Mouse (Mus musculus) liver, embryonic 12.5 days (tissue): Measurements from ENCODE around the gene Gm8439. TPM values are rescaled to one million over a fixed set of nuclear protein-coding genes. Genes with fewer than 3 reads are reported as not detected.

Experiments
- ATAC-seq: fragments of 200-750 bp; cut with Nextera tagmentation; 2 replicates; pipeline ENCODE4 v1.8.0; 2017; ENCODE audit warnings: moderate number of reproducible peaks, mild to moderate bottlenecking, moderate library complexity
- H3K27ac ChIP-seq: fragments of 300-500 bp; sonication (generic); 2 replicates; pipeline ENCODE4 v1.5.1; 2016; ENCODE audit warnings: mild to moderate bottlenecking
- H3K27me3 ChIP-seq: fragments of 300-500 bp; sonication (generic); replicated peaks from 2 replicates; pipeline ENCODE4 v1.6.1; 2016; ENCODE audit warnings: mild to moderate bottlenecking, moderate library complexity
- H3K36me3 ChIP-seq: fragments of 300-500 bp; sonication (generic); 2 replicates; pipeline ENCODE4 v1.6.1; 2016; ENCODE audit warnings: mild to moderate bottlenecking, moderate library complexity
- H3K4me1 ChIP-seq: fragments of 300-500 bp; sonication (generic); 2 replicates; pipeline ENCODE4 v1.6.1; 2016
- H3K4me2 ChIP-seq: fragments of 300-500 bp; sonication (generic); 2 replicates; pipeline ENCODE4 v1.6.1; 2016; ENCODE audit warnings: mild to moderate bottlenecking, moderate library complexity
- H3K4me3 ChIP-seq: fragments of 300-500 bp; sonication (generic); 2 replicates; pipeline ENCODE4 v1.5.1; 2016; ENCODE audit warnings: mild to moderate bottlenecking, moderate library complexity
- H3K9ac ChIP-seq: fragments of 300-500 bp; sonication (generic); 2 replicates; pipeline ENCODE4 v1.6.1; 2016; ENCODE audit warnings: mild to moderate bottlenecking, moderate library complexity
- H3K9me3 ChIP-seq: fragments of 300-500 bp; sonication (generic); replicated peaks from 2 replicates; pipeline ENCODE4 v1.6.1; 2016; ENCODE audit warnings: mild to moderate bottlenecking, moderate library complexity
- WGBS: fragments of 180-500 bp; shearing (Covaris S2); methylation state at CpG from one replicate; pipeline ENCODE4 v1.1.7; 2016; ENCODE audit not compliant: insufficient replicate concordance; 5-methylcytosine and 5-hydroxymethylcytosine counted together
- polyA plus RNA-seq: library from polyadenylated mRNA; unstranded; fragments of >200 nt; fragmentation: Nextera tagmentation; extraction: Ambion mirVana; gene quantifications from 2 replicates; pipeline ENCODE4 v1.2.1, GENCODE M21; 2016

The Gm8439 gene
- polyA plus RNA-seq, 1 experiment from 2014 or later: not detected

DNA sequence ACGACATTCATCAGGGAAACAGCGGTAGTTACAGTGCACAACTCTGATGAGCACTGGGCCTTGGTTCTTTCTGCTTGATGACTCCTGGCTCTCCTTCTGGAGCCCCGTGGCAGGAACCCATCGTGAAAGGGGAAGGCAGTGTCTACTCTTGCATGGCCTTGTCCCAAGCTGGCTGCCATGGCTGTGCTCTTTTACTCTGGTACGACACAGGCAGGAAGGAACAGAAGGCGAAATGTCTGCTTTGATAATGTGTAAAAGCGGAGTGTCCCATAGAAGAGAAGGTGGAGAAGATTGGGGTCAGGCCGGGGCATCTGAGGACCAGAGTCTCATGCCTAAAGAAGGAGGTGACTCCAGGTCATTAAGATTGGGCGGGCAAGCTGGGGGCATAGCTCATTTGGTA is 26.1 kb downstream of the Gm8439 start:
- no peaks in the 10 kb centered on the region for H3K9me3 ChIP-seq
- peaks cover 66% of the 10 kb centered on the region for H3K4me1 ChIP-seq
- H3K4me2 ChIP-seq: no peak overlapping the region
- H3K36me3 ChIP-seq: no peaks in the 10 kb centered on the region
- no peaks in the 10 kb centered on the region for H3K27me3 ChIP-seq
- H3K4me3 ChIP-seq: no peak overlapping the region
- WGBS: 70% methylated on average over 9 of the region's 9 CpGs
- no peak overlapping the region for H3K9ac ChIP-seq
- peak overlapping the region; percentile 65 for H3K27ac ChIP-seq
- ATAC-seq: no peak

DNA sequence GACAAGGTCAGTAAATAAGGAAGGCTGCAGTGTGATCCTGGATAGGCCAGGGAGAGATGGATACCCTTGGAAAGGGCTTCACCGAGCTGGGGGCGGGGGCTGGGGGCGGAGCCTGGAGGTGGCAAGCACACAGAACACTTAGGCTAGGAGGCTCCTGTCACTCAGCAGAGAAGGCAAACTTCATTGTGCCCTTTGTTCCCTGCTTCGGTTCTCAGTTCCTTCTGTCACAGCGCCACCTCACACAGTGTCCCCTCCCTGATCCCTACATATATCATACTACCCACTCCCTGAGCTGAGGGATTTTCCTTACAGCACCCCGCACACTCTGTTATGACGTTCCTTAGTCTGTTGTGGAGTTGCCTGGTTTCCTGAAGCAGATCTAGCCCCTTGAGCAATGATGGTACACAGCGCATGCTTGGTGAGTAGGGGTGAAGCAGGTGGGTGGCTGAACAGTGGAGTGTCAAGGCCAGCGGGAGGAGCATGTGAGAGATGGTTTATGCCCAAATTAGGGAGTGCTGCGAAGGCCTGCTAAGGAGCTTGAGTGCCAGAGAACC is 27.1 kb downstream of the Gm8439 start:
- Histone ChIP-seq H3K27me3 (no peaks in the 10 kb centered on the region), H3K9me3 (no peaks in the 10 kb centered on the region), H3K4me1 (peaks cover 73% of the 10 kb centered on the region), H3K27ac (peak overlapping the region; percentile 25; the same call in 1 of the 2 replicates), H3K36me3 (no peaks in the 10 kb centered on the region), H3K4me3 (no peak overlapping the region), H3K9ac (0 out of 2 replicates have a peak overlapping the region, but pooled peaks have one; percentile 13), H3K4me2 (no peak overlapping the region)
- 60% methylated on average over 10 of the region's 10 CpGs for WGBS
- no peak for ATAC-seq

DNA sequence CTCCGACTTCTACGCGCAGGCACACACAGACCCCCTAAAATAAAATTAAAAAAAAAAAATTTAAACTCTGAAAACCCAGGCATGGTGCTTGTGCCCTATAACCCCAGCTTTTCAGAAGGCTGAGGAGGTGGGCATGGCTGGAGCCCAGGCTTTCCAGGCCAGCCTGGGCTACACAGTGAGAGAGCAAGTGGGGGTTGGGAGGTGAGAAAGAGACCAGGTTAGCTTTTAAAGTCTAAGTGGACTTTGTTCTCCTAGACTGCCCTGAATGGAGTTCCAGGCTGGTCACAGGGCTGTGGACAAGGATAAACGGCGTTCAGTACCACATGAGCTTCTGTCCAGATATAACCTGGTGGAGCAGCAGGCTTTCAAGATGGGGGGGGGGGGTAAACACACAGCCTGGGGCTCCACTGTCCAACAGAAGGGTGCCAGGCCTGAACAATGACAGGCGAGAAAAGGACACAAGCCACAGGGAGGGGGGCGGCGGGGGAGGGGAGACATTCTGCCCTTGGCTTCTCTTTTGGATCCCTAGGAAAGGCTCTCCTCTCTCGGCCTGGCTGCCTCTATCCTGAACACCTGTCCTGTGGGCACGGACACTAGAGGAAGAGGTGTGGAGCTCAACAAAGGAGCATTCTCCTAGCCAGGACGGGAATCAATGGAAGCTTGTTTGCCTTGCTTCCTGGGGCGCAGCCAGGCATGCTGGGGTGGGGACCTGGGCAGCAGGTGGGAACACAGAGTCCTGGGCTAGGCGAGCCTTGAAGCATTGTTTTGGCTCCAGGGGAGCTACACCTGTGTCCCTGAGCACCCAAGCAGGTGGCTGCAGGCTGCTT is 27.9 kb downstream of the Gm8439 start:
- Histone ChIP-seq H3K4me3 (no peak overlapping the region), H3K27ac (peak overlapping the region; percentile 25; the same call in 1 of the 2 replicates), H3K4me1 (peaks cover 71% of the 10 kb centered on the region), H3K9ac (no peak overlapping the region), H3K4me2 (no peak overlapping the region), H3K27me3 (no peaks in the 10 kb centered on the region), H3K9me3 (no peaks in the 10 kb centered on the region), H3K36me3 (no peaks in the 10 kb centered on the region)
- WGBS: 76% methylated on average over 13 of the region's 13 CpGs
- ATAC-seq: no peak

DNA sequence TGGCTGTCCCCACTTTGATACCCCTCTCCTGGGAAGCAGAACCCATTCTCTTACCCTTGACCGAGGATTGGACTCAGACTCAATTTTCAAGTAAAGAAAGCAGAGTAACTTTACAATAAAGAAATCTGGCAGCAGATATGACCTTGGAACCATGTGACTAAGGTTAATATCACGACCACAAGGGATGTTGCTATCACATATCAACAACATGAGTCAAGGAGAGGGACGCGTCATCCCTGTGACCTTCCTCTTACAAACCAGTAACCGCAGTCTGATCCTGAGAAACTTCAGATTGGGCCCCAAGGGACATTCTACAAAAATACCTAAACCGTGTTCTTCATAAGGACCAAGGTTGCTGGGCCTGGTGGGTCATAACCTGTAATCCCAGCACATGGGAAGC is 39.2 kb downstream of the Gm8439 start:
- H3K27ac ChIP-seq: no peak overlapping the region
- no peak overlapping the region for H3K4me3 ChIP-seq
- H3K27me3 ChIP-seq: no peaks in the 10 kb centered on the region
- peaks cover 88% of the 10 kb centered on the region for H3K4me1 ChIP-seq
- no peak overlapping the region for H3K9ac ChIP-seq
- no peak for ATAC-seq
- no peak overlapping the region for H3K4me2 ChIP-seq
- 70% methylated on average over 6 of the region's 6 CpGs for WGBS
- H3K36me3 ChIP-seq: no peaks in the 10 kb centered on the region
- H3K9me3 ChIP-seq: no peaks in the 10 kb centered on the region

DNA sequence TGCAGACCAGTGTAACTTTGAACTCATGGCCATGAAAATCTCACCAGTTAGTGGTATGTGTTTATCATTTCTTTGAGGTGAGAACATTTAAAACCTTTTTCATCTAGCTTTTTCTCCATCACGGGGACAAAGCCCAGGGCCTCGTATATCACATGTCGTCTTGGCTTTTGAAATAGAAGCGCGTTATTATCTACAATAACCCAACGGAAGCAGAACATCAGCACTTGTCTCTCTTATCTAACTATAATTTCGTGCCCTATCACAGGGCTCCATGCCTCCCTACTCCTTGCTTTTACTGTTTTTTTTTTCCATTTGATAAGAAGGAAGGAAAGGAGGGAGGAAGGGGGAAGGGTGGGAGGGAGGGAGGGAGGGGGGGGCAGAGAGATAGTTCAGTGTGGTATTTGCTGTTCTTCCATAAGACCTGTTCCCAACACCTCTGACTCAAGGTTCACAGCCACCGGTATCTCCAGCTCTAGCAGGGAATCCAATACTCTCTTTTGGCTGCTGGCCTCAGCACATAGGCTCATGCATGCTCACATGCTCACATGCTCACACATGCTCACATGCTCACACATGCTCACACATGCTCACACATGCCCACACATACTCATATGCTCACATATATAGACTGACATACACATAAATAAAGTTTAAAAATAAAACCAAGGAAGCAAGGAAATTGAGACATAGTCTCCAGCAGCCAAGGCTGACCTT is 41.8 kb downstream of the Gm8439 start:
- no peaks in the 10 kb centered on the region for H3K27me3 ChIP-seq
- peak; percentile 74 for ATAC-seq
- peak overlapping the region; percentile 98 for H3K27ac ChIP-seq
- WGBS: 10% methylated on average over 8 of the region's 8 CpGs
- H3K9ac ChIP-seq: peak overlapping the region; percentile 51
- H3K36me3 ChIP-seq: no peaks in the 10 kb centered on the region
- no peaks in the 10 kb centered on the region for H3K9me3 ChIP-seq
- H3K4me1 ChIP-seq: peaks cover 92% of the 10 kb centered on the region
- H3K4me3 ChIP-seq: no peak overlapping the region
- peak overlapping the region; percentile 54 for H3K4me2 ChIP-seq

DNA sequence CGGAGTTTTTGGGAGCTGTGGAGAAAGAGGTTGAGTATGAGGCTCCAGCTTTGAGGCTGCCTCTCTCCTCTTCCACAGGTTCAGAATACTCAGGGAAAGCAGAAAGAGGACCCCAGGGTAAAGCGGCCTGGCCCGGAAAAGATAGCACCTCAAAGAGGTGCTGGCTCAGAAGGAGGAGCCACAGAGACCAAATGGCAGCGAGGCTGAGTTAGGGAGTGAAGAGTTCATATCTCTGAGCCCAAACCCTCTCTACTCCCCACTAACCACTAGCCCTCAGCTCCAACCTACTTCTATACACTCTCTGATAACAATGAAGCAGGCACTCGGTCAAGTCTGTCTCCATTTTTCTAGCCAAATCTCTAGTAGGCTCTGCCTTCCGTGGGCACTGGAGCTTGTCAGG is 43.3 kb downstream of the Gm8439 start:
- Histone ChIP-seq H3K4me3 (0 out of 2 replicates have a peak overlapping the region, but pooled peaks have one; percentile 18), H3K9ac (peak overlapping the region; percentile 59), H3K36me3 (no peaks in the 10 kb centered on the region), H3K9me3 (no peaks in the 10 kb centered on the region), H3K27ac (peak overlapping the region; percentile 98), H3K4me1 (peaks cover 88% of the 10 kb centered on the region), H3K4me2 (peak overlapping the region; percentile 54), H3K27me3 (no peaks in the 10 kb centered on the region)
- ATAC-seq: peak; percentile 93
- 14% methylated on average over 6 of the region's 6 CpGs for WGBS

DNA sequence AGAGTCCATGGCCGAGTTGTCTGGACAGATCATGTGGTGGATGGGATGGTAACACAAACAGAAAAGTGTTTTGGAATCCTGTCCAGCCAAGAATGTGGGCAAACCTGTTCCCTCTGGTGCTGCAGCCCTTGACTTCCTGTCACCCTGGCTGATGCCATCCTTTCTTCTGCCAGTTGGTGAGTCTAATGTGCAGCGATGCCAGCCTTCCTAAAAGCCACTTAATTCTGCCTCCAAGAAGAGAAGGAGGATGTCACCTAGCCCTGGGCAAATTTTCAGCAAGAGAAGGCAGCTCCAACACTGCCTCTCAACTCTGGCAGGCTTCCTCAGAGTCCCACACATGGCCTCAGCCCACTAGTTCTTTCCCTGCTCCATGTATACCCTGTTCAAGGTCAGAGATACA is 46.8 kb downstream of the Gm8439 start:
- H3K27me3 ChIP-seq: no peaks in the 10 kb centered on the region; the same call in 1 of the 2 replicates
- no peak overlapping the region for H3K4me2 ChIP-seq
- H3K36me3 ChIP-seq: no peaks in the 10 kb centered on the region
- no peak overlapping the region for H3K9ac ChIP-seq
- no peaks in the 10 kb centered on the region; the same call in 1 of the 2 replicates for H3K9me3 ChIP-seq
- H3K4me3 ChIP-seq: no peak overlapping the region
- WGBS: 80% methylated on average over 2 of the region's 2 CpGs
- H3K27ac ChIP-seq: peak overlapping the region; percentile 15; the same call in 1 of the 2 replicates
- peaks cover 54% of the 10 kb centered on the region for H3K4me1 ChIP-seq
- ATAC-seq: no peak

DNA sequence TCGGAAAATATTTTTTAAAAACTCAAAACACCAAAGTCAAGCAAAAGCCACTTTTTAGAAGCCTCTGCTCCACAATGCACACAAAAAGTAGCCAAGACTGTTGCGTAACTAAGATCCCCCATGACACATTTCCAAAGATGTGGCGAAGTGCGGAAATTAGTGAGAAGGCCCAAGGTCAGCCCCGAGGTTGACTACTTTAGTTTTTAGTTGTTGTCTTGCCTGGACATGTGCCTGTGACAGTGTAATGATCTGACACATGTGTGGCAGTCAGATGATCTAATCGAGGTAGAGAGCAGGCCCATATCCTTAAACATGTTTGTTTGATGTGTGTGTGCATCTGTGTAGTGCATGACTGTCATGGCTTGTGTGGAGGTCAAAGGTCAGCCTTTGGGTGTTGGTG is 53.4 kb downstream of the Gm8439 start:
- Histone ChIP-seq H3K27me3 (peaks cover 15% of the 10 kb centered on the region; the same call in 1 of the 2 replicates), H3K9me3 (no peaks in the 10 kb centered on the region; the same call in 1 of the 2 replicates), H3K4me2 (no peak overlapping the region), H3K36me3 (no peaks in the 10 kb centered on the region), H3K27ac (no peak overlapping the region), H3K4me3 (no peak overlapping the region), H3K4me1 (peaks cover 7% of the 10 kb centered on the region), H3K9ac (0 out of 2 replicates have a peak overlapping the region, but pooled peaks have one; percentile 17)
- 87% methylated on average over 6 of the region's 6 CpGs for WGBS
- ATAC-seq: no peak

DNA sequence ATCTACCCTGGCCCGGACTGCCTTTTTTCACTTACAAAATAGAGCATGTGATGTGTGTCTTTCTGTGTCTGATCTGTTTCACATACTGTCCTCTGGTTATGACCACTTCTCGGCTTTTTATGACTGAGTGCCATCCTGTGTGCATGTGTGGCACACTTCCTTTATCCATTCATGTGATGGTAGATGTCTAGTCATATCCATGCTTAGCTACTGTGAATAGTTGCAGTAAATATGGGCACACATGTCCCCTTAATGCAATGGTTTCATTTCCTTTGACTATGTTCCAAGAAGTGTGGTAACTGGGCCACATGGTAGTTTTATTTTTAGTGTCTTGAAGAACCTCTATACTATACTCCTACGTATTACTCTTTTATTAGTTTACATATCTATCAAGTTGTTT is 55.4 kb downstream of the Gm8439 start:
- 75% methylated on average over 3 of the region's 3 CpGs for WGBS
- Histone ChIP-seq H3K27ac (no peak overlapping the region), H3K4me3 (no peak overlapping the region), H3K36me3 (no peaks in the 10 kb centered on the region), H3K27me3 (peaks cover 32% of the 10 kb centered on the region), H3K4me1 (peaks cover 21% of the 10 kb centered on the region), H3K9me3 (no peaks in the 10 kb centered on the region), H3K4me2 (no peak overlapping the region), H3K9ac (no peak overlapping the region)
- ATAC-seq: no peak

DNA sequence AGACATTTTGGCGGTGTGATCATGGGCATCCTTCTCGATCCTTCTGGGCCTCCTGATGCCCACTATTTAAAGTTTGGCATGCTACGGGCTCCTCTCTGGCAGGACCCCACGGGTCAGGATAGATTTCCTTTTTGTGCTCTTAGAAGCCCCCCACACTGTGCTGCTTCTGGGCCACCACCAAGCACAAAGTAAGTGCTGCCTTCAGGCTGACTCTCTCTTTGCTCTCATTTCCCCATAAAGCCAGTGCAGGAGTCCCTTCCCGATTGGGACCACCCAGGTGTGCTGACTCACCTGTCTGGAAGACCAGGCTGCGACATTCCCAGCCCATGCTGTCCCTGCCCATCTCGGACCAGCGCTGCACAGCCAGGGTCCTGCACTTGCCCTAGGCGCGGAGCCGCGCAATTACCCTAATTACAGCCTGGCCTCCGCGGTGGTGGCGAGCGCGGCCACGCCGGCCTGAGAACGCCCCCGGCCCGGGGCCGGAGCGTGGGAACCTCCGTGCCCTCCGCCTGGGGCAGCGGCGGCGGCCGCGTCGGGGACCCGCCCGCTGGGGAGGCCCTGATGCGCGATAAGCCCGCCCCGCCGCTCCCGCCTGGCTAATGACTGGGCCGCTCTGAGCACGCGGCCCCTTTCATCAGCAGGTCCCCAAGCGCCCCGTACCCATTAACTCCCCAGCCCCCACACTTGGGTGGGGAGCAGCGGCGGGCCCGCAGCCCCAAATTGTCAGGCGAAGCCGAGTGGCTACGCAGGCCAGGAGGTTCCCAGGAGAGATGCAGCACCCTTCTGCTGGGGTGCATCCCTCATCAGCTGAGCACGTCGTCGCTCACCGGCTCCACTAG is 61.0 kb downstream of the Gm8439 start:
- Histone ChIP-seq H3K4me2 (peak overlapping the region; percentile 99), H3K4me1 (peaks cover 34% of the 10 kb centered on the region), H3K9ac (peak overlapping the region; percentile 80), H3K4me3 (peak overlapping the region; percentile 67), H3K27me3 (peaks cover 68% of the 10 kb centered on the region), H3K9me3 (no peaks in the 10 kb centered on the region), H3K27ac (peak overlapping the region; percentile 70; the same call in 1 of the 2 replicates), H3K36me3 (no peaks in the 10 kb centered on the region)
- 5% methylated on average over 54 of the region's 55 CpGs for WGBS
- ATAC-seq: peak; percentile 94

DNA sequence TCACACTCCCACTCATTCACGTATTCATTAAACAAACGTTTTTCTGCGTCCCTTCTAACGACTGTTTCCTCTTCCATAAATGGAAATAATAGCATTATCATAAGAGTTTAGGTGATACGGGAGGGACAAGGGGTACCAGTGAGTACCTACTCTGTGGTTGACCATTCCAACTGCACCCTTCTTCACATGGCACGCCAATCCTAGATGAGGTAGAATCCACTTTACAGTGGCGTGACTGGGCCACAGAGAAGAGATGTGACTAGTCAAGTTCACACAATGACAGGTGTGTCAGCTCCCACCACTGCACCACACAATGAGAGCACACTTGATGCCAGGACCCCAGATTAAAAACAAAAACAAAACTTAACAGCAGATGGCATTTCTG is 61.7 kb downstream of the Gm8439 start:
- H3K4me2 ChIP-seq: peak overlapping the region; percentile 99
- no peak overlapping the region for H3K27ac ChIP-seq
- peak overlapping the region; percentile 67 for H3K4me3 ChIP-seq
- H3K9ac ChIP-seq: peak overlapping the region; percentile 80
- peaks cover 34% of the 10 kb centered on the region for H3K4me1 ChIP-seq
- peaks cover 68% of the 10 kb centered on the region for H3K27me3 ChIP-seq
- H3K36me3 ChIP-seq: no peaks in the 10 kb centered on the region
- 19% methylated on average over 7 of the region's 7 CpGs for WGBS
- ATAC-seq: peak; percentile 12; the same call in 1 of the 2 replicates
- no peaks in the 10 kb centered on the region for H3K9me3 ChIP-seq
